Mouse (Mus musculus) megakaryocyte, embryonic 14.5 days (primary cell): ENCODE results near the gene B3gat3.

Experiments
- FLI1 ChIP-seq: IDR thresholded peaks from 2 replicates; pipeline ENCODE4 v1.6.1; 2012; ENCODE audit warnings: low read length, inconsistent platforms, mixed read lengths
- GATA1 ChIP-seq: IDR thresholded peaks from 3 replicates; pipeline ENCODE4 v1.6.1; 2012; ENCODE audit warnings: mixed read lengths, low read length, inconsistent platforms, borderline replicate concordance

- TF ChIP-seq GATA1 (no peak), FLI1 (no peak)
Measured at GRCm38 (mm10) chr19:8886916-8887584, 33.1 kb upstream of the B3gat3 start.
